Mouse (Mus musculus): ENCODE data around the gene Homer2.

- no peak for TF ChIP-seq GATA1 (IDR thresholded peaks at IDR 0.05; ENCODE audit: borderline replicate concordance, low read length)
- no peak for TF ChIP-seq FLI1 (IDR thresholded peaks at IDR 0.05; ENCODE audit: low read length)
Observed at GRCm38 (mm10) chr7:81740010-81740409, 32.7 kb upstream of the Homer2 start.

All from megakaryocyte, embryonic 14.5 days (primary cell).